Mouse (Mus musculus) midbrain, embryonic 14.5 days (tissue): ENCODE results near the gene Pcare. TPM values are rescaled to one million over a fixed set of nuclear protein-coding genes. Genes with fewer than 3 reads are reported as not detected.

Experiments
- ATAC-seq: fragments of 200-750 bp; cut with Nextera tagmentation; 2 replicates; pipeline ENCODE4 v1.8.0; 2017; ENCODE audit warnings: moderate number of reproducible peaks, moderate library complexity; ENCODE audit not compliant: low FRiP score, low TSS enrichment
- DNase-seq: peaks from one replicate; pipeline ENCODE4 v3.0.0-alpha.2; 2015
- H3K27ac ChIP-seq: fragments of 300-500 bp; sonication (generic); replicated peaks from 2 replicates; pipeline ENCODE4 v1.5.1; 2014; ENCODE audit warnings: mild to moderate bottlenecking, low read depth, low read length, moderate library complexity
- H3K27me3 ChIP-seq: fragments of 300-500 bp; sonication (generic); 2 replicates; pipeline ENCODE4 v1.6.1; 2014; ENCODE audit warnings: low read length, control low read depth, mixed read lengths; ENCODE audit not compliant: control insufficient read depth, insufficient read depth
- H3K36me3 ChIP-seq: fragments of 300-500 bp; sonication (generic); 2 replicates; pipeline ENCODE4 v1.6.1; 2014; ENCODE audit warnings: low read length, control low read depth; ENCODE audit not compliant: control insufficient read depth, insufficient read depth
- H3K4me1 ChIP-seq: fragments of 300-500 bp; sonication (generic); 2 replicates; pipeline ENCODE4 v1.6.1; 2014; ENCODE audit warnings: mild to moderate bottlenecking, antibody characterized with exemption, low read length, control low read depth; ENCODE audit not compliant: control insufficient read depth, insufficient read depth
- H3K4me2 ChIP-seq: fragments of 300-500 bp; sonication (generic); 2 replicates; pipeline ENCODE4 v1.6.1; 2014; ENCODE audit warnings: mild to moderate bottlenecking, low read length, moderate library complexity
- H3K4me3 ChIP-seq: fragments of 300-500 bp; sonication (generic); replicated peaks from 2 replicates; pipeline ENCODE4 v1.5.1; 2014; ENCODE audit warnings: low read depth, low read length
- H3K9ac ChIP-seq: fragments of 300-500 bp; sonication (generic); replicated peaks from 2 replicates; pipeline ENCODE4 v1.6.1; 2014; ENCODE audit warnings: mild to moderate bottlenecking, low read length, moderate library complexity
- H3K9me3 ChIP-seq: fragments of 300-500 bp; sonication (generic); 2 replicates; pipeline ENCODE4 v1.6.1; 2016; ENCODE audit warnings: low read length, control low read depth, mixed read lengths; ENCODE audit not compliant: control insufficient read depth
- WGBS: fragments of 180-500 bp; shearing (Covaris S2); extraction: QIAGEN DNeasy Blood & Tissue Kit; methylation state at CpG from one replicate; pipeline ENCODE4 v1.1.7; 2014; 5-methylcytosine and 5-hydroxymethylcytosine counted together
- polyA plus RNA-seq: library from polyadenylated mRNA; unstranded; fragments of >200 nt; fragmentation: Nextera tagmentation; extraction: Ambion mirVana; gene quantifications from 2 replicates; pipeline ENCODE4 v1.2.1, GENCODE M21; 2014

Pcare gene
- polyA plus RNA-seq, 1 experiment from 2014 or later, result not detected

- Histone ChIP-seq H3K4me3 (no peak overlapping the region), H3K4me2 (no peak overlapping the region), H3K9me3 (no peaks in the 10 kb centered on the region), H3K9ac (no peak overlapping the region), H3K4me1 (no peaks in the 10 kb centered on the region), H3K27ac (no peak overlapping the region), H3K36me3 (no peaks in the 10 kb centered on the region), H3K27me3 (no peaks in the 10 kb centered on the region)
- no peak for ATAC-seq
- DNase-seq, result no peak
- WGBS, result 81% methylated on average over 9 of the region's 9 CpGs
Measured at GRCm38 (mm10) chr17:71749616-71750168, 3.0 kb downstream of the Pcare start.

- H3K9ac ChIP-seq, result no peak overlapping the region
- H3K9me3 ChIP-seq, result no peaks in the 10 kb centered on the region
- ATAC-seq, result no peak
- H3K4me3 ChIP-seq, result no peak overlapping the region
- H3K36me3 ChIP-seq, result no peaks in the 10 kb centered on the region
- no peak overlapping the region for H3K27ac ChIP-seq
- no peak overlapping the region for H3K4me2 ChIP-seq
- H3K27me3 ChIP-seq, result no peaks in the 10 kb centered on the region
- DNase-seq, result no peak
- WGBS, result 70% methylated on average over 8 of the region's 8 CpGs
- no peaks in the 10 kb centered on the region for H3K4me1 ChIP-seq
Measured at GRCm38 (mm10) chr17:71747561-71747960, 5.1 kb downstream of the Pcare start.

GRCm38 (mm10) chr17:71746114-71746513 lies 6.6 kb downstream of the Pcare start:
- no peaks in the 10 kb centered on the region for H3K36me3 ChIP-seq
- H3K4me3 ChIP-seq, result no peak overlapping the region
- 85% methylated on average over 9 of the region's 9 CpGs for WGBS
- ATAC-seq (no peak), DNase-seq (no peak)
- H3K9me3 ChIP-seq, result no peaks in the 10 kb centered on the region
- no peak overlapping the region for H3K27ac ChIP-seq
- H3K4me2 ChIP-seq, result no peak overlapping the region
- H3K9ac ChIP-seq, result no peak overlapping the region
- H3K27me3 ChIP-seq, result no peaks in the 10 kb centered on the region
- no peaks in the 10 kb centered on the region for H3K4me1 ChIP-seq

- ATAC-seq (no peak), DNase-seq (no peak)
- H3K27ac ChIP-seq, result no peak overlapping the region
- H3K4me3 ChIP-seq, result no peak overlapping the region
- 35% methylated on average over 5 of the region's 5 CpGs for WGBS
- H3K27me3 ChIP-seq, result no peaks in the 10 kb centered on the region
- no peaks in the 10 kb centered on the region for H3K36me3 ChIP-seq
- no peaks in the 10 kb centered on the region for H3K9me3 ChIP-seq
- H3K4me2 ChIP-seq, result no peak overlapping the region
- H3K4me1 ChIP-seq, result no peaks in the 10 kb centered on the region
- H3K9ac ChIP-seq, result no peak overlapping the region
Measured at GRCm38 (mm10) chr17:71742935-71743334, 9.8 kb downstream of the Pcare start.

GRCm38 (mm10) chr17:71742156-71742555 lies 10.5 kb downstream of the Pcare start:
- ATAC-seq, result no peak
- H3K9ac ChIP-seq, result no peak overlapping the region
- no peaks in the 10 kb centered on the region for H3K9me3 ChIP-seq
- DNase-seq, result no peak
- H3K4me1 ChIP-seq, result no peaks in the 10 kb centered on the region
- no peak overlapping the region for H3K4me2 ChIP-seq
- 88% methylated on average over 3 of the region's 3 CpGs for WGBS
- H3K27me3 ChIP-seq, result no peaks in the 10 kb centered on the region
- H3K4me3 ChIP-seq, result no peak overlapping the region
- H3K27ac ChIP-seq, result no peak overlapping the region
- no peaks in the 10 kb centered on the region for H3K36me3 ChIP-seq

GRCm38 (mm10) chr17:71736442-71736841 lies 16.3 kb downstream of the Pcare start:
- H3K9me3 ChIP-seq, result no peaks in the 10 kb centered on the region
- H3K4me3 ChIP-seq, result no peak overlapping the region
- DNase-seq (no peak), ATAC-seq (no peak)
- H3K4me1 ChIP-seq, result no peaks in the 10 kb centered on the region
- no peaks in the 10 kb centered on the region for H3K27me3 ChIP-seq
- no peak overlapping the region for H3K27ac ChIP-seq
- 70% methylated on average over 3 of the region's 3 CpGs for WGBS
- no peak overlapping the region for H3K4me2 ChIP-seq
- H3K9ac ChIP-seq, result no peak overlapping the region
- no peaks in the 10 kb centered on the region for H3K36me3 ChIP-seq

GRCm38 (mm10) chr17:71730655-71731054 lies 22.0 kb downstream of the Pcare start:
- Histone ChIP-seq H3K36me3 (no peaks in the 10 kb centered on the region), H3K4me3 (no peak overlapping the region), H3K4me2 (no peak overlapping the region), H3K9ac (no peak overlapping the region), H3K27ac (no peak overlapping the region), H3K4me1 (no peaks in the 10 kb centered on the region), H3K9me3 (no peaks in the 10 kb centered on the region), H3K27me3 (no peaks in the 10 kb centered on the region)
- 78% methylated on average over 2 of the region's 2 CpGs for WGBS
- no peak for DNase-seq
- ATAC-seq, result no peak

GRCm38 (mm10) chr17:71721019-71721418 lies 31.7 kb downstream of the Pcare start:
- no peaks in the 10 kb centered on the region for H3K9me3 ChIP-seq
- DNase-seq, result no peak
- H3K4me2 ChIP-seq, result no peak overlapping the region
- no peak overlapping the region for H3K9ac ChIP-seq
- no peaks in the 10 kb centered on the region for H3K27me3 ChIP-seq
- no peaks in the 10 kb centered on the region for H3K4me1 ChIP-seq
- H3K36me3 ChIP-seq, result no peaks in the 10 kb centered on the region
- WGBS, result 72% methylated on average over 3 of the region's 3 CpGs
- no peak overlapping the region for H3K27ac ChIP-seq
- ATAC-seq, result no peak
- H3K4me3 ChIP-seq, result no peak overlapping the region

GRCm38 (mm10) chr17:71720434-71720833 lies 32.3 kb downstream of the Pcare start:
- H3K4me2 ChIP-seq, result no peak overlapping the region
- no peak overlapping the region for H3K27ac ChIP-seq
- ATAC-seq, result no peak
- no peaks in the 10 kb centered on the region for H3K9me3 ChIP-seq
- H3K36me3 ChIP-seq, result no peaks in the 10 kb centered on the region
- no peak overlapping the region for H3K4me3 ChIP-seq
- no peak overlapping the region for H3K9ac ChIP-seq
- DNase-seq, result no peak
- H3K4me1 ChIP-seq, result no peaks in the 10 kb centered on the region
- H3K27me3 ChIP-seq, result no peaks in the 10 kb centered on the region
